Mouse (Mus musculus): ENCODE data around the gene Wbp1. TPM values are rescaled to one million over a fixed set of nuclear protein-coding genes. Genes with fewer than 3 reads are reported as not detected.

Wbp1 gene
- 76.0 and 94.5 TPM in 2 replicates for polyA plus RNA-seq (2014; fragmentation: Nextera tagmentation; extraction: Ambion mirVana)

DNA sequence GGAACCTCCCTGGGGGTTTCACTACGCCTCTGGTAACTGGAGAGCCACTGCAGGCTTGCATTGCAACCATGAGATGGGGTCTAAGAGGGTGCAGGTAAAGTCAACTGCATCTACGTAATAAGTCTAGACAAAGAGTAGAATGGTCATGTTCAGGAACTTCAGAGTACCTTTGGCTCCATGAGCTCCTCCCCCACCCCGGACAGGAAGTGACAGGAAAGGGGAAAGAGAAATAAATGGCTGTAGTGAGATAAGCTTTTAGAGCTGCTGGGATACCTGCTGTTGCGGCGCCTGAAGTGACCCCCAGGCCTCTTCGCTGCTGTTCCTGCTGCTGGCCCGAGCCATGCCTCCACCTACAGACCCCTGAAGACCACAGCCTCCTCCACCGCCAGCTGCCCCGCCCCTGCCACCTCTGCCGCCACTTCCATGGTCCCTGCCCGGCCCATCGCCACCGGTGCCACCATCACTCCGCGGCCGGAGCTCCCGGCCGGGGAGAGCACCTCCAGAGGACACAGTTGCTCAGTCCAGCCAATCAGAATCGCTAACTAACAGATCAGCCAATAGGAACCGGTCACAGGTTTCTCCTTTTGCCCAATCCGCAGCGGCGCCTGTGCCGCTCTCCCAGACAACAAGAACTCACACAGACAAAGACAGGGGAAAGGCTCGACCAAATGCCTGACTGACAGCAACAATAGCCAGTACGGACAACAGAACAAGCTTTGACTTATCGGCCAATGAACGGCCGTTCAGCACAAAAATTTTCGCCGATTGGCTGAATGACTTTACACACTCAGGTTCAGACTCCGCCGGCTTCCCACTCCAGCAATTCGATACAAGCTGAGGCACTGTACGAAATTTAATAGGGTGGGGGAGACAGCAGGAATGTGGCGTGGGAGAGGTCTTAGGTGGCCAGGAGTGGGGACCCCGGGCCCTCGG lies at the start of gene Wbp1:
Wbp1 (minus strand) TSS at position 630 of the 933 bp plus-strand sequence.
- H3K4me1 ChIP-seq (ENCODE audit: control insufficient read depth in 2 of 2, insufficient read depth in 2 of 2, low read length in 2 of 2) = peaks cover 24 to 38% of the 10 kb centered on the region in 2 experiments
- H3K4me2 ChIP-seq (ENCODE audit: low read length) = peak within 1 kb of the TSS; percentile 99
- no peaks in the 10 kb centered on the region for H3K9me3 ChIP-seq (ENCODE audit: control insufficient read depth, low read length)
- H3K9ac ChIP-seq (ENCODE audit: low read length) = peak within 1 kb of the TSS; percentile 90
- peak; percentile 94 for ATAC-seq (ENCODE audit: insufficient number of reproducible peaks, insufficient read depth, low FRiP score, low read depth)
- H3K36me3 ChIP-seq (ENCODE audit: control insufficient read depth, insufficient read depth, low read length) = peaks cover 38% of the 10 kb centered on the region
- H3K27me3 ChIP-seq (ENCODE audit: control insufficient read depth, insufficient read depth, low read length) = no peaks in the 10 kb centered on the region
- under 1% methylated on average over 38 of the region's 38 CpGs for WGBS
- H3K27ac ChIP-seq (replicated peaks in 1 of 2; ENCODE audit: control insufficient read depth in 1 of 2, insufficient read depth in 1 of 2, low read depth in 2 of 2, low read length in 2 of 2) = peak within 1 kb of the TSS; percentile 88 to 89
- peak within 1 kb of the TSS; percentile 74 to 79 for H3K4me3 ChIP-seq (ENCODE audit: control insufficient read depth in 1 of 2, insufficient read depth in 1 of 2, low read depth in 1 of 2, low read length in 2 of 2)

DNA sequence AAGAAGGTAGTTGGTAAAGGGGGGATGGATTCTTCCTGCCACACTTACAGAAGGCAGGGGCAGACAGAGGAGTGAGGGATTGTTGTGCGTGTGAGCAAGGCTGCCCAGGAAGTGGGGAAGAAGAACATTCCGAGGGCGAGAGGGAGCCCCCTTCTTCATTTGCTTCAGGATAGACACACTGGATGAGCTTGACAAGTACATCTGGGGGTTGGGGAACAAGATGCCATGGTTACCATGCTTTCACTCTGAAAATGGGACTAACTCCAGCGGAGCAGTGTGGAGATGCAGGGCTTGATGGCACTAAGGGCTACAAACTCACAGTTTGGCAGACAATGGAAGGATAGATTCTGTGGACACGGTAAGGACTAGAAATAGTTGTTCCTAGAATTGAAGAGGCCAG lies 49.7 kb upstream of the Wbp1 start:
- Histone ChIP-seq H3K4me2 (ENCODE audit: low read length) (no peak overlapping the region), H3K4me1 (ENCODE audit: control insufficient read depth in 2 of 2, insufficient read depth in 2 of 2, low read length in 2 of 2) (peaks cover 0 to 12% of the 10 kb centered on the region in 2 experiments; a peak in 2 of 4 replicates), H3K36me3 (ENCODE audit: control insufficient read depth, insufficient read depth, low read length) (peaks cover 4% of the 10 kb centered on the region; the same call in 1 of the 2 replicates), H3K27ac (replicated peaks in 1 of 2; ENCODE audit: control insufficient read depth in 1 of 2, insufficient read depth in 1 of 2, low read depth in 2 of 2, low read length in 2 of 2) (no peak overlapping the region), H3K9ac (ENCODE audit: low read length) (no peak overlapping the region), H3K4me3 (ENCODE audit: control insufficient read depth in 1 of 2, insufficient read depth in 1 of 2, low read depth in 1 of 2, low read length in 2 of 2) (no peak overlapping the region), H3K27me3 (ENCODE audit: control insufficient read depth, insufficient read depth, low read length) (no peaks in the 10 kb centered on the region), H3K9me3 (ENCODE audit: control insufficient read depth, low read length) (no peaks in the 10 kb centered on the region)
- WGBS = 87% methylated on average over 5 of the region's 5 CpGs
- ATAC-seq (ENCODE audit: insufficient number of reproducible peaks, insufficient read depth, low FRiP score, low read depth) = no peak

DNA sequence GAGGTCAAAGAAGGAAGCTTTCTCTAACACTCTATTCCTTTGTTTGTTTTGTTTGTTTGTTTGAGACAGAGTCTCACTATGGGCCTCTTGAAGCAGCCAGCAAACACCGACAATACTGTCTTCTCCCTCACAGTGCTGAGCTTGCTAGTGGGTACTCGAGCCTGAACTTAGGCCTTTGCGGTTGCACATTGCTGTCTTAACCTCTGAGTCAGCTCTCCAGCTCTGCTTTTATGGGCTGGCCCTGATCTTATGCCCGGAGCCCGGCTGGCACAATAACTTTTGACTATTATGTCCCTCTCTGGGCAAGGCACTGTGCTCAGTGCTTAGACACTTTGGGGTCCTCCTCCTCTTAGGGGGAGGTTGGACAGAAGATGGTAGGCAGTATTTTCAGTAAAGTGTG lies 48.5 kb upstream of the Wbp1 start:
- Histone ChIP-seq H3K9ac (ENCODE audit: low read length) (no peak overlapping the region), H3K27ac (replicated peaks in 1 of 2; ENCODE audit: control insufficient read depth in 1 of 2, insufficient read depth in 1 of 2, low read depth in 2 of 2, low read length in 2 of 2) (no peak overlapping the region), H3K4me2 (ENCODE audit: low read length) (no peak overlapping the region), H3K4me1 (ENCODE audit: control insufficient read depth in 2 of 2, insufficient read depth in 2 of 2, low read length in 2 of 2) (peaks cover 0 to 16% of the 10 kb centered on the region in 2 experiments; a peak in 2 of 4 replicates), H3K9me3 (ENCODE audit: control insufficient read depth, low read length) (no peaks in the 10 kb centered on the region), H3K4me3 (ENCODE audit: control insufficient read depth in 1 of 2, insufficient read depth in 1 of 2, low read depth in 1 of 2, low read length in 2 of 2) (no peak overlapping the region), H3K27me3 (ENCODE audit: control insufficient read depth, insufficient read depth, low read length) (no peaks in the 10 kb centered on the region), H3K36me3 (ENCODE audit: control insufficient read depth, insufficient read depth, low read length) (no peaks in the 10 kb centered on the region; the same call in 1 of the 2 replicates)
- WGBS = 75% methylated on average over 5 of the region's 5 CpGs
- no peak for ATAC-seq (ENCODE audit: insufficient number of reproducible peaks, insufficient read depth, low FRiP score, low read depth)

DNA sequence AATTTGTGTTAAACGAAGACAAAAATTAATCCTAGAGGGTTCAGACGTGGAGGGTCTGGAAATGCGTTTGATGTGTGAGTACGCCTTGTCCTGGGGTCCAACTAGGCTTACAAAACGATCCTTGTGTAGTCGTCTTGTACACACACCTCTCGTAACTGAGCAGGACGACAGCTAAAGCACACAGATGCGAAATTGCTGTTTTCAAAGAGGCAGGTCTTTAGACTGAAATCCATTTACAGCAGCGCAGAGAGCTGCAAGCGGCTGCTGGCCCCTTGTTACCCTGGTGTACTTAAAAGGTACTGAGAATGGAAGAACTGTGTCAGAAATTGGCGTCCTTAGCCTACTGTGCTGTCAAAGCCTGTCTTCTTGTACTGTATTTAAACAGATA lies 44.9 kb upstream of the Wbp1 start:
- WGBS = 0% methylated on average over 12 of the region's 12 CpGs
- H3K4me1 ChIP-seq (ENCODE audit: control insufficient read depth in 2 of 2, insufficient read depth in 2 of 2, low read length in 2 of 2) = peaks cover 6 to 30% of the 10 kb centered on the region in 2 experiments; a peak in 3 of 4 replicates
- peak overlapping the region; percentile 88 for H3K9ac ChIP-seq (ENCODE audit: low read length)
- H3K27me3 ChIP-seq (ENCODE audit: control insufficient read depth, insufficient read depth, low read length) = peaks cover 16% of the 10 kb centered on the region
- H3K4me2 ChIP-seq (ENCODE audit: low read length) = peak overlapping the region; percentile 89
- H3K27ac ChIP-seq (replicated peaks in 1 of 2; ENCODE audit: control insufficient read depth in 1 of 2, insufficient read depth in 1 of 2, low read depth in 2 of 2, low read length in 2 of 2) = peak overlapping the region in 1 of 2 experiments; percentile 54; a peak in 2 of 4 replicates
- no peaks in the 10 kb centered on the region; the same call in 1 of the 2 replicates for H3K36me3 ChIP-seq (ENCODE audit: control insufficient read depth, insufficient read depth, low read length)
- H3K9me3 ChIP-seq (ENCODE audit: control insufficient read depth, low read length) = no peaks in the 10 kb centered on the region
- no peak for ATAC-seq (ENCODE audit: insufficient number of reproducible peaks, insufficient read depth, low FRiP score, low read depth)
- peak overlapping the region; percentile 72 to 81 for H3K4me3 ChIP-seq (ENCODE audit: control insufficient read depth in 1 of 2, insufficient read depth in 1 of 2, low read depth in 1 of 2, low read length in 2 of 2)

DNA sequence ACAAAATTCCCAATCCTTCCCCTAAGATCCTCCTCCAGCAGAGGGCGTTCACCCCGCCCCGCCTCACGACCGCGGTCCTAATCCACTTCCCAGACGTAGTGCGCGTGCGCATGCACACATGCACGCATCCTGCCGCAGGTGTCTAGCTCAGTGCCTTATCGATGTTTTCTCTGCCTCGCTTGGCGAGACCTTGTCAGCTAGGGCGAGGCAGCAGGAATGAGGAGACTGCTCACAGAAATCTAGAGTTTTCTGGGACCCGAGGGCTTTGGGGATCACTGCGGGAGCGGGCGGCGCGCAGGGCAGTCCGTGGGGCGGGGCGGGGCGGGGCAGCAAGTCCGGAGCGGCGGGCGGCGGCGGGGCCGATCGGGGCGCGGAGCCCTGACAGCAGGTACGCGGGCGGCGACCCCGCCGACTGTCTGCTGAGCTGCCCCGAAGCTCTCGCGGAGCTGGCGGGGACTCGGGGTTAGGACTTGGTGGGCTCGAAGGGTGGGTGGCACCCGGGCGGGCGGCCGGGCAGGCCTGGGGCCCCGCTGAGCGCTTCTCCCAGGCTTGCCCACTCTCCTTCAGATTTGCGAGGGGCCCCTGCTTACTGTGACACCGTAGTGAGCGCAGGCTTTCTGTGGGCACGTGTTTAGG lies 44.4 kb upstream of the Wbp1 start, which contains the start of gene Dctn1:
Dctn1 (plus strand) TSS at position 314 of the 636 bp plus-strand sequence.
- peak within 1 kb of the TSS; percentile 64 to 75; a peak in 3 of 4 replicates for H3K27ac ChIP-seq (replicated peaks in 1 of 2; ENCODE audit: control insufficient read depth in 1 of 2, insufficient read depth in 1 of 2, low read depth in 2 of 2, low read length in 2 of 2)
- ATAC-seq (ENCODE audit: insufficient number of reproducible peaks, insufficient read depth, low FRiP score, low read depth) = peak; percentile 77
- peak within 1 kb of the TSS; percentile 89 for H3K4me2 ChIP-seq (ENCODE audit: low read length)
- H3K27me3 ChIP-seq (ENCODE audit: control insufficient read depth, insufficient read depth, low read length) = peaks cover 21% of the 10 kb centered on the region
- peak within 1 kb of the TSS; percentile 72 to 81 for H3K4me3 ChIP-seq (ENCODE audit: control insufficient read depth in 1 of 2, insufficient read depth in 1 of 2, low read depth in 1 of 2, low read length in 2 of 2)
- WGBS = under 1% methylated on average over 47 of the region's 58 CpGs
- peak within 1 kb of the TSS; percentile 88 for H3K9ac ChIP-seq (ENCODE audit: low read length)
- H3K36me3 ChIP-seq (ENCODE audit: control insufficient read depth, insufficient read depth, low read length) = no peaks in the 10 kb centered on the region; the same call in 1 of the 2 replicates
- no peaks in the 10 kb centered on the region for H3K9me3 ChIP-seq (ENCODE audit: control insufficient read depth, low read length)
- H3K4me1 ChIP-seq (ENCODE audit: control insufficient read depth in 2 of 2, insufficient read depth in 2 of 2, low read length in 2 of 2) = peaks cover 6 to 30% of the 10 kb centered on the region in 2 experiments; a peak in 3 of 4 replicates

DNA sequence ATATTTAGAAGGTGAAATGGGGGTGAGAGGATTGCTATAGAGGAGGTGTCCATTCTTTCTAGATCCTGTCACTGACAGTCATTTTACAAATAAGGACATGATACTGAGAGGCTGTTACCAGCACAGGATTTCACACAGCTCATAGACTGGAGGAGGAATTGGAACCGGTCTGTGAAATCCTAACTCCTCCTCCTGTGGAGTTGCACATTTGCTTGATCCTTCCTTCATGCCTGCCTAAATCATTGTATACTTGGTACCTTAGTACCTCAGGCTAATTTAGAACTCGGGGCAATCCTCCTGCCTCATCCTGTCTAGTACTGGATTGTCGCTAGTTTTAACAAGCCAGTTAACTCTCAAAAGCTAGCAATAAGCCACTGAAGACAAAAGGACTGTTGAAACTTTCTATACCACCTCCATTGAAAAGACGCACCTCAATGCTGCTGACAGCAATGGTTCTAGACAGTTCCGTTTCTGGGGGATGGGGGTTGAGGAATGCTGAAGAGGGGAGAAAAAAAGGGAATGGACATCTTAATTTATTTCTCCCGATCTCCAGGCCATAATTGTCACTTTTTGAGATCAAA lies 43.8 kb upstream of the Wbp1 start:
- Histone ChIP-seq H3K4me3 (ENCODE audit: control insufficient read depth in 1 of 2, insufficient read depth in 1 of 2, low read depth in 1 of 2, low read length in 2 of 2) (peak overlapping the region; percentile 72 to 81), H3K9ac (ENCODE audit: low read length) (peak overlapping the region; percentile 88), H3K36me3 (ENCODE audit: control insufficient read depth, insufficient read depth, low read length) (no peaks in the 10 kb centered on the region; the same call in 1 of the 2 replicates), H3K4me1 (ENCODE audit: control insufficient read depth in 2 of 2, insufficient read depth in 2 of 2, low read length in 2 of 2) (peaks cover 6 to 30% of the 10 kb centered on the region in 2 experiments; a peak in 3 of 4 replicates), H3K9me3 (ENCODE audit: control insufficient read depth, low read length) (no peaks in the 10 kb centered on the region), H3K27me3 (ENCODE audit: control insufficient read depth, insufficient read depth, low read length) (peaks cover 27% of the 10 kb centered on the region), H3K4me2 (ENCODE audit: low read length) (peak overlapping the region; percentile 89), H3K27ac (replicated peaks in 1 of 2; ENCODE audit: control insufficient read depth in 1 of 2, insufficient read depth in 1 of 2, low read depth in 2 of 2, low read length in 2 of 2) (peak overlapping the region in 1 of 2 experiments; percentile 64; a peak in 2 of 4 replicates)
- WGBS = 5% methylated on average over 6 of the region's 6 CpGs
- ATAC-seq (ENCODE audit: insufficient number of reproducible peaks, insufficient read depth, low FRiP score, low read depth) = no peak

DNA sequence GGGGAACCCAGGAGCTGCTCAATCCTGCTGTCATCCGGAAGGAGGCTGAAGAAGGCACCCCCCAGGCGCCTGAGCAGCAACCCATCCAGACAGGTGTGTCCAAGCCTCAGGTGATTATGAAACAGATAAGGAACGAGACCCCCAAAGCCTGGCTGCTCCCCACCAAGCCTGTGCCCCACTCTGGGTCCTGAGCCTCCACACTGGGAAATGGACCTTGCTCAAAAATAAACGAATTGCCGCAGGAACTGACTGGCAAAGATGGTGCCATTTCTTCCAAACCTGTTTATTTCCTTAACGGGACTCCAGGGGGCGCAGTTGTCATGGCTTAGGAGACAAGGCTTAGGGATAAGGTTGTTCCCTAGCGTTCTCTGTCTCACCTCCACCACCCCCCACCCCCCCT lies 41.3 kb upstream of the Wbp1 start:
- Histone ChIP-seq H3K36me3 (ENCODE audit: control insufficient read depth, insufficient read depth, low read length) (no peaks in the 10 kb centered on the region), H3K4me3 (ENCODE audit: control insufficient read depth in 1 of 2, insufficient read depth in 1 of 2, low read depth in 1 of 2, low read length in 2 of 2) (peak overlapping the region; percentile 34 to 46), H3K27me3 (ENCODE audit: control insufficient read depth, insufficient read depth, low read length) (peaks cover 31% of the 10 kb centered on the region), H3K27ac (replicated peaks in 1 of 2; ENCODE audit: control insufficient read depth in 1 of 2, insufficient read depth in 1 of 2, low read depth in 2 of 2, low read length in 2 of 2) (no peak overlapping the region), H3K4me1 (ENCODE audit: control insufficient read depth in 2 of 2, insufficient read depth in 2 of 2, low read length in 2 of 2) (peaks cover 6 to 30% of the 10 kb centered on the region in 2 experiments; a peak in 3 of 4 replicates), H3K9ac (ENCODE audit: low read length) (peak overlapping the region; percentile 59; the same call in 1 of the 2 replicates), H3K4me2 (ENCODE audit: low read length) (peak overlapping the region; percentile 83), H3K9me3 (ENCODE audit: control insufficient read depth, low read length) (no peaks in the 10 kb centered on the region)
- WGBS = under 1% methylated on average over 8 of the region's 8 CpGs
- no peak for ATAC-seq (ENCODE audit: insufficient number of reproducible peaks, insufficient read depth, low FRiP score, low read depth)

Measured in heart, embryonic 14.5 days (tissue).